In genomic region chr19:10203848-10204615, GRCm38 (mm10) we compare ENCODE assay signal across 7 mouse cellular contexts. TPM values are rescaled to one million over a fixed set of nuclear protein-coding genes. Genes with fewer than 3 reads are reported as not detected.
DNase-seq lines count a peak whose midpoint lies in the region; ATAC-seq lines count a peak whose summit lies in the region.

Gene Tmem258, plus strand, starts transcription at chr19:10204014.
Gene Fen1, minus strand, starts transcription at chr19:10204169.

- H3K9me3 ChIP-seq in intestine, embryonic 15.5 days = no peaks in the 10 kb centered on the region
- H3K9me3 ChIP-seq in midbrain, embryonic 10.5 days (replicated peaks) = no peaks in the 10 kb centered on the region

- peak; percentile 95 for ATAC-seq in intestine, embryonic 15.5 days

- peak; percentile 87 to 88 for DNase-seq in adrenal gland, adult 18-20 months (ENCODE audit: low spot score in 2 of 2)
- DNase-seq in embryo, embryonic 11 days = peak; percentile 92
- peak; percentile 83 to 90 for DNase-seq in gastrocnemius, postnatal 36 days
- peak; percentile 93 to 94 for DNase-seq in left cerebral cortex, postnatal 25 days (ENCODE audit: low spot score in 2 of 2)
- DNase-seq in midbrain, embryonic 10.5 days (ENCODE audit: low spot score) = peak; percentile 92
- DNase-seq in right cerebral cortex, postnatal 4 days = peak; percentile 91

- H3K9ac ChIP-seq in intestine, embryonic 15.5 days = peak within 1 kb of the TSS; percentile 80

- H3K4me3 ChIP-seq in intestine, embryonic 15.5 days (replicated peaks) = peak within 1 kb of the TSS; percentile 82
- H3K4me3 ChIP-seq in midbrain, embryonic 10.5 days = peak within 1 kb of the TSS; percentile 90

- intact Hi-C loops in gastrocnemius, postnatal 36 days (cut with DNase I) = no loop called here
- intact Hi-C loops in left cerebral cortex, postnatal 25 days (cut with DNase I) = no loop called here

- H3K27me3 ChIP-seq in intestine, embryonic 15.5 days (replicated peaks) = no peaks in the 10 kb centered on the region
- no peaks in the 10 kb centered on the region for H3K27me3 ChIP-seq in midbrain, embryonic 10.5 days (ENCODE audit: low read depth, poor library complexity, severe bottlenecking)

- H3K4me2 ChIP-seq in intestine, embryonic 15.5 days (replicated peaks) = peak within 1 kb of the TSS; percentile 80

- peak within 1 kb of the TSS; percentile 78 for H3K27ac ChIP-seq in intestine, embryonic 15.5 days
- H3K27ac ChIP-seq in midbrain, embryonic 10.5 days (replicated peaks) = peak within 1 kb of the TSS; percentile 97

- under 1% methylated on average over 40 of the region's 40 CpGs for WGBS in intestine, embryonic 15.5 days
- under 1% methylated on average over 40 of the region's 40 CpGs for WGBS in midbrain, embryonic 10.5 days

- peaks cover 29% of the 10 kb centered on the region for H3K36me3 ChIP-seq in intestine, embryonic 15.5 days
- H3K36me3 ChIP-seq in midbrain, embryonic 10.5 days = peaks cover 67% of the 10 kb centered on the region

- H3K4me1 ChIP-seq in intestine, embryonic 15.5 days (replicated peaks) = peaks cover 16% of the 10 kb centered on the region
- H3K4me1 ChIP-seq in midbrain, embryonic 10.5 days = peaks cover 24% of the 10 kb centered on the region

RNA-seq across cellular contexts. Expression of gene Tmem258, which starts in this region (rescaled TPM):
- total RNA-seq in adrenal gland, adult 18-20 months (2021) = 100 to 1,000 TPM; 139 to 159 TPM
- total RNA-seq in gastrocnemius, postnatal 36 days (2021) = 10 to 100 TPM; 75.5 to 81.9 TPM
- polyA plus RNA-seq in intestine, embryonic 15.5 days (2015; fragmentation: Nextera tagmentation; extraction: Ambion mirVana) = 470 and 520 TPM in 2 replicates
- total RNA-seq in left cerebral cortex, postnatal 25 days (2021) = 10 to 100 TPM; 70.0 to 76.0 TPM
- 351 and 361 TPM in 2 replicates for polyA plus RNA-seq in midbrain, embryonic 10.5 days (2016; fragmentation: Nextera tagmentation; extraction: Ambion mirVana)

RNA-seq across cellular contexts. Expression of gene Fen1, which starts in this region (rescaled TPM):
- 10 to 100 TPM in 1 of 2 experiments, 1 to 10 TPM in 1; 7.1 to 12.4 TPM for total RNA-seq in adrenal gland, adult 18-20 months (2021)
- total RNA-seq in gastrocnemius, postnatal 36 days (2021) = 1 to 10 TPM; 3.1 to 3.9 TPM
- polyA plus RNA-seq in intestine, embryonic 15.5 days (2015; fragmentation: Nextera tagmentation; extraction: Ambion mirVana) = 92.2 and 97.4 TPM in 2 replicates
- 1 to 10 TPM; 8.9 to 9.9 TPM for total RNA-seq in left cerebral cortex, postnatal 25 days (2021)
- polyA plus RNA-seq in midbrain, embryonic 10.5 days (2016; fragmentation: Nextera tagmentation; extraction: Ambion mirVana) = 165 and 188 TPM in 2 replicates

Comparison
In these comparisons a context has a peak if more than half of its experiments do, and no peak if none do; other contexts are left out.
1. Peak in every context shown above with its lines: DNase-seq, ATAC-seq, H3K4me3 ChIP-seq and H3K27ac ChIP-seq.